Mouse (Mus musculus): ENCODE results near the gene Shank1. TPM values are rescaled to one million over a fixed set of nuclear protein-coding genes. Genes with fewer than 3 reads are reported as not detected.

Shank1 gene
- polyA plus RNA-seq, 1 experiment from 2014 or later = 0.39 TPM

- WGBS = 4% methylated on average over 63 of the region's 71 CpGs
These were observed 42.9 kb downstream of the Shank1 start for GRCm38 (mm10) chr7:44352750-44353600.

DNA sequence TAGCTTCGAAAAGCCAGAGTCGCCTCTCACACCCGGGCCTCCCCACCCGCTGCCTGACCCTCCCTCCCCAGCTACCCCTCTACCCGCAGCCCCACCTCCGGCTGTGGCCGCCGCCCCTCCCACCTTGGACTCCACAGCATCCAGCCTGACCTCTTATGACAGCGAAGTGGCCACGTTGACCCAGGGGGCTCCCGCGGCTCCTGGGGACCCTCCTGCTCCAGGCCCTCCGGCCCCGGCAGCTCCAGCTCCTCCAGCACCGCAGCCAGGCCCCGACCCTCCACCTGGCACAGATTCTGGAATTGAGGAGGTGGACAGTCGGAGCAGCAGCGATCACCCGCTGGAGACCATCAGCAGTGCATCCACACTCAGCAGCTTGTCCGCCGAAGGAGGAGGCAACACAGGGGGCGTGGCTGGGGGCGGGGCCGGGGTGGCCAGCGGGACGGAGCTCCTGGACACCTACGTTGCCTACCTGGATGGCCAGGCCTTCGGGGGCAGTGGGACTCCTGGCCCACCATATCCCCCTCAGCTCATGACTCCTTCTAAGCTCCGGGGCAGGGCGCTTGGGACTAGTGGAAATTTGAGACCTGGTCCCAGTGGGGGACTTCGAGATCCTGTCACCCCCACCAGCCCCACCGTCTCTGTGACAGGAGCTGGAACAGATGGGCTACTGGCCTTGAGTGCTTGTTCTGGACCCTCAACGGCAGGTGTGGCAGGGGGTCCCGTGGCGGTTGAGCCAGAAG is 43.7 kb downstream of the Shank1 start:
- Histone ChIP-seq H3K9me3 (ENCODE audit: control insufficient read depth) (no peaks in the 10 kb centered on the region), H3K36me3 (ENCODE audit: control insufficient read depth, insufficient read depth) (no peaks in the 10 kb centered on the region), H3K27ac (ENCODE audit: low read depth, low read length) (no peak overlapping the region), H3K4me3 (ENCODE audit: low read depth, low read length) (peak overlapping the region; percentile 5; the same call in 1 of the 2 replicates), H3K4me2 (replicated peaks; ENCODE audit: low read depth) (no peak overlapping the region), H3K4me1 (replicated peaks; ENCODE audit: control insufficient read depth, insufficient read depth, low read length) (0 out of 2 replicates have a peak, but pooled peaks cover 2% of the 10 kb centered on the region), H3K9ac (ENCODE audit: low read depth, low read length) (no peak overlapping the region), H3K27me3 (replicated peaks; ENCODE audit: control insufficient read depth, insufficient read depth, low read length) (peaks cover 86% of the 10 kb centered on the region)
- no peak for TF ChIP-seq CTCF (IDR thresholded peaks at IDR 0.05; ENCODE audit: low read depth)
- WGBS = 2% methylated on average over 35 of the region's 35 CpGs
- no peak for ATAC-seq

More at GRCm38 (mm10) chr7:44352750-44353600, 42.9 kb downstream of the Shank1 start:
- Histone ChIP-seq H3K9me3 (ENCODE audit: control insufficient read depth) (no peaks in the 10 kb centered on the region), H3K36me3 (ENCODE audit: control insufficient read depth, insufficient read depth) (no peaks in the 10 kb centered on the region), H3K4me3 (ENCODE audit: low read depth, low read length) (0 out of 2 replicates have a peak overlapping the region, but pooled peaks have one; percentile 1), H3K27ac (ENCODE audit: low read depth, low read length) (no peak overlapping the region), H3K27me3 (replicated peaks; ENCODE audit: control insufficient read depth, insufficient read depth, low read length) (peaks cover 82% of the 10 kb centered on the region), H3K4me2 (replicated peaks; ENCODE audit: low read depth) (no peak overlapping the region), H3K4me1 (replicated peaks; ENCODE audit: control insufficient read depth, insufficient read depth, low read length) (0 out of 2 replicates have a peak, but pooled peaks cover 2% of the 10 kb centered on the region), H3K9ac (ENCODE audit: low read depth, low read length) (no peak overlapping the region)
- no peak for TF ChIP-seq CTCF (IDR thresholded peaks at IDR 0.05; ENCODE audit: low read depth)
- ATAC-seq = no peak

GRCm38 (mm10) chr7:44355411-44355810 is 45.4 kb downstream of the Shank1 start:
- H3K4me3 ChIP-seq (ENCODE audit: low read depth, low read length) = no peak overlapping the region
- 75% methylated on average over 6 of the region's 6 CpGs for WGBS
- H3K9ac ChIP-seq (ENCODE audit: low read depth, low read length) = no peak overlapping the region
- H3K4me1 ChIP-seq (replicated peaks; ENCODE audit: control insufficient read depth, insufficient read depth, low read length) = 0 out of 2 replicates have a peak, but pooled peaks cover 2% of the 10 kb centered on the region
- no peak for ATAC-seq
- H3K27me3 ChIP-seq (replicated peaks; ENCODE audit: control insufficient read depth, insufficient read depth, low read length) = peaks cover 87% of the 10 kb centered on the region
- no peak overlapping the region for H3K27ac ChIP-seq (ENCODE audit: low read depth, low read length)
- H3K4me2 ChIP-seq (replicated peaks; ENCODE audit: low read depth) = no peak overlapping the region
- H3K9me3 ChIP-seq (ENCODE audit: control insufficient read depth) = no peaks in the 10 kb centered on the region
- TF ChIP-seq CTCF (IDR thresholded peaks at IDR 0.05; ENCODE audit: low read depth) = no peak
- H3K36me3 ChIP-seq (ENCODE audit: control insufficient read depth, insufficient read depth) = no peaks in the 10 kb centered on the region

GRCm38 (mm10) chr7:44356590-44357481 is 46.8 kb downstream of the Shank1 start:
- Histone ChIP-seq H3K9me3 (ENCODE audit: control insufficient read depth) (no peaks in the 10 kb centered on the region), H3K4me2 (replicated peaks; ENCODE audit: low read depth) (peak overlapping the region; percentile 45), H3K9ac (ENCODE audit: low read depth, low read length) (no peak overlapping the region), H3K27me3 (replicated peaks; ENCODE audit: control insufficient read depth, insufficient read depth, low read length) (peaks cover 83% of the 10 kb centered on the region), H3K27ac (ENCODE audit: low read depth, low read length) (no peak overlapping the region), H3K4me3 (ENCODE audit: low read depth, low read length) (0 out of 2 replicates have a peak overlapping the region, but pooled peaks have one; percentile 7), H3K36me3 (ENCODE audit: control insufficient read depth, insufficient read depth) (no peaks in the 10 kb centered on the region), H3K4me1 (replicated peaks; ENCODE audit: control insufficient read depth, insufficient read depth, low read length) (no peaks in the 10 kb centered on the region)
- no peak for ATAC-seq
- TF ChIP-seq CTCF (IDR thresholded peaks at IDR 0.05; ENCODE audit: low read depth) = no peak
- 5% methylated on average over 35 of the region's 35 CpGs for WGBS

DNA sequence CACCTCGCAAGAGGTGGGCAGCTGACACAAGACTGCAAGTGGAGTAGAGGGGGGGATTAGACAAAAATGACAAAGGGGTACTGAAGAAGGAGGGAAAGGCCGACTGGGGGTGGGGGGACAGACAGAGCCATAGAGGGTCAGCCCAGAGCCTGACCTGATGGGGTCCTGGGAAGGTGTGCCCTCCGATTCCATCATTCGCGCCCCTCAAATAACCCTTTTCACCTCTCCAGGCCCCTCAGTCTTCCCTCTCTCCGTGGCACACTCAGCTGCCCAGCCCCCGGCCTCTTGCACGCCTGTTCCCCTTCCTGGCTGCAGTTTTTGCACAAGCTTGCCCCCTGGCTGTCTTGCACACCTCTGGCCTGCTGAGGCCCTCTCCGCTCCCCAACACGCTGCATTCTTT is 47.5 kb downstream of the Shank1 start:
- no peaks in the 10 kb centered on the region for H3K4me1 ChIP-seq (replicated peaks; ENCODE audit: control insufficient read depth, insufficient read depth, low read length)
- TF ChIP-seq CTCF (IDR thresholded peaks at IDR 0.05; ENCODE audit: low read depth) = peak; percentile 19; the same call in 1 of the 2 replicates
- H3K36me3 ChIP-seq (ENCODE audit: control insufficient read depth, insufficient read depth) = no peaks in the 10 kb centered on the region
- no peak overlapping the region for H3K27ac ChIP-seq (ENCODE audit: low read depth, low read length)
- H3K9me3 ChIP-seq (ENCODE audit: control insufficient read depth) = no peaks in the 10 kb centered on the region
- no peak overlapping the region for H3K9ac ChIP-seq (ENCODE audit: low read depth, low read length)
- peaks cover 81% of the 10 kb centered on the region for H3K27me3 ChIP-seq (replicated peaks; ENCODE audit: control insufficient read depth, insufficient read depth, low read length)
- ATAC-seq = no peak
- H3K4me3 ChIP-seq (ENCODE audit: low read depth, low read length) = no peak overlapping the region
- peak overlapping the region; percentile 45; the same call in 1 of the 2 replicates for H3K4me2 ChIP-seq (replicated peaks; ENCODE audit: low read depth)
- 15% methylated on average over 7 of the region's 10 CpGs for WGBS

Data from intestine, postnatal 0 days (tissue).